Mouse (Mus musculus) midbrain, embryonic 14.5 days (tissue): ENCODE measurements around the gene Prrc2b. TPM values are rescaled to one million over a fixed set of nuclear protein-coding genes. Genes with fewer than 3 reads are reported as not detected.

Experiments used
- ATAC-seq: fragments of 200-750 bp; cut with Nextera tagmentation; 2 replicates; pipeline ENCODE4 v1.8.0; 2017; ENCODE audit warnings: moderate number of reproducible peaks, moderate library complexity; ENCODE audit not compliant: low FRiP score, low TSS enrichment
- DNase-seq: peaks from one replicate; pipeline ENCODE4 v3.0.0-alpha.2; 2015
- H3K27ac ChIP-seq: fragments of 300-500 bp; sonication (generic); replicated peaks from 2 replicates; pipeline ENCODE4 v1.5.1; 2014; ENCODE audit warnings: mild to moderate bottlenecking, low read depth, low read length, moderate library complexity
- H3K27me3 ChIP-seq: fragments of 300-500 bp; sonication (generic); 2 replicates; pipeline ENCODE4 v1.6.1; 2014; ENCODE audit warnings: low read length, control low read depth, mixed read lengths; ENCODE audit not compliant: control insufficient read depth, insufficient read depth
- H3K36me3 ChIP-seq: fragments of 300-500 bp; sonication (generic); 2 replicates; pipeline ENCODE4 v1.6.1; 2014; ENCODE audit warnings: low read length, control low read depth; ENCODE audit not compliant: control insufficient read depth, insufficient read depth
- H3K4me1 ChIP-seq: fragments of 300-500 bp; sonication (generic); 2 replicates; pipeline ENCODE4 v1.6.1; 2014; ENCODE audit warnings: mild to moderate bottlenecking, antibody characterized with exemption, low read length, control low read depth; ENCODE audit not compliant: control insufficient read depth, insufficient read depth
- H3K4me2 ChIP-seq: fragments of 300-500 bp; sonication (generic); 2 replicates; pipeline ENCODE4 v1.6.1; 2014; ENCODE audit warnings: mild to moderate bottlenecking, low read length, moderate library complexity
- H3K4me3 ChIP-seq: fragments of 300-500 bp; sonication (generic); replicated peaks from 2 replicates; pipeline ENCODE4 v1.5.1; 2014; ENCODE audit warnings: low read depth, low read length
- H3K9ac ChIP-seq: fragments of 300-500 bp; sonication (generic); replicated peaks from 2 replicates; pipeline ENCODE4 v1.6.1; 2014; ENCODE audit warnings: mild to moderate bottlenecking, low read length, moderate library complexity
- H3K9me3 ChIP-seq: fragments of 300-500 bp; sonication (generic); 2 replicates; pipeline ENCODE4 v1.6.1; 2016; ENCODE audit warnings: low read length, control low read depth, mixed read lengths; ENCODE audit not compliant: control insufficient read depth
- WGBS: fragments of 180-500 bp; shearing (Covaris S2); extraction: QIAGEN DNeasy Blood & Tissue Kit; methylation state at CpG from one replicate; pipeline ENCODE4 v1.1.7; 2014; 5-methylcytosine and 5-hydroxymethylcytosine counted together
- polyA plus RNA-seq: library from polyadenylated mRNA; unstranded; fragments of >200 nt; fragmentation: Nextera tagmentation; extraction: Ambion mirVana; gene quantifications from 2 replicates; pipeline ENCODE4 v1.2.1, GENCODE M21; 2014

Prrc2b gene
- polyA plus RNA-seq, 1 experiment from 2014 or later = 121 TPM

DNA sequence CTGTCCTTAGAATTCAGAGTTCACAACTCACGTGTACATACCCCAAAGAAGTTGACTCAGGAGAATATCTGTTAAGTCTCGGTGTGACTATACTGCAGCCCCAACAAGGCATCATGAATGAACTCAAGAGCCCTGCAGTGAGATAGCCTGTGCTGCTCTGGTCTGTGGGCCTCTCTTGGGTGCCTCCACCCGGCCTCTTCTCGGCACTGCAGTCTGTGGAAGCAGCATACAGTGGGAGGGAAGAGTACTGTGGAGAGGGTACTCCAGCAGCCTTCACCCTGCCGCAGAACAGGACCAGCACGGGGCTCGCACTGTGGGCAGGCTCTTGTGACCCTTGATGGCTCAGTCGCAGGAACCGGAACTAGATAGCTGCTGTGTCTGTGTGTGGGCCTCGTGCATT is 64.7 kb downstream of the Prrc2b start:
- Histone ChIP-seq H3K36me3 (peaks cover 100% of the 10 kb centered on the region), H3K4me3 (no peak overlapping the region), H3K4me1 (no peaks in the 10 kb centered on the region), H3K27ac (no peak overlapping the region), H3K27me3 (no peaks in the 10 kb centered on the region), H3K9me3 (no peaks in the 10 kb centered on the region), H3K9ac (no peak overlapping the region), H3K4me2 (no peak overlapping the region)
- ATAC-seq = no peak
- 93% methylated on average over 10 of the region's 10 CpGs for WGBS
- no peak for DNase-seq

DNA sequence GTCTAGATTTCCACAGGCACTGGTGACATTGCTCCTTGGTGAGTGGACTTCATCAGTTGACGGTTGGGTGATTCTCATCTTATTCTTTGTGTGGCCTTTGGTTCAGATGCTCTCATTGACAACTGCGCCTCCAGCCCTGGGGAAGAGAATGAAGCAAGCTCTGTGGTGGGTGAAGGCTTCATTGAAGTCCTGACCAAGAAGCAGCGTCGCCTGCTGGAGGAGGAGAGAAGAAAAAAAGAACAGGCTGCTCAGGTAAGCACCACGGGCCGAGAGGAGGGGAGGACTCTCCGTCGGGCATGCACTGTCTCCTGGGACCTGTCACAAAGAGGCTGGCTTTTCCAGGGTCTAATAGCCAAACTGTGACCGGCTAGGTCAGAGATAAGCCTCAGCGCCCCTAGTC is 65.6 kb downstream of the Prrc2b start:
- no peak overlapping the region for H3K4me2 ChIP-seq
- H3K36me3 ChIP-seq = peaks cover 100% of the 10 kb centered on the region
- H3K9ac ChIP-seq = no peak overlapping the region
- ATAC-seq (no peak), DNase-seq (no peak)
- no peaks in the 10 kb centered on the region for H3K27me3 ChIP-seq
- H3K4me3 ChIP-seq = no peak overlapping the region
- no peaks in the 10 kb centered on the region for H3K9me3 ChIP-seq
- H3K27ac ChIP-seq = no peak overlapping the region
- WGBS = 87% methylated on average over 10 of the region's 10 CpGs
- H3K4me1 ChIP-seq = no peaks in the 10 kb centered on the region

DNA sequence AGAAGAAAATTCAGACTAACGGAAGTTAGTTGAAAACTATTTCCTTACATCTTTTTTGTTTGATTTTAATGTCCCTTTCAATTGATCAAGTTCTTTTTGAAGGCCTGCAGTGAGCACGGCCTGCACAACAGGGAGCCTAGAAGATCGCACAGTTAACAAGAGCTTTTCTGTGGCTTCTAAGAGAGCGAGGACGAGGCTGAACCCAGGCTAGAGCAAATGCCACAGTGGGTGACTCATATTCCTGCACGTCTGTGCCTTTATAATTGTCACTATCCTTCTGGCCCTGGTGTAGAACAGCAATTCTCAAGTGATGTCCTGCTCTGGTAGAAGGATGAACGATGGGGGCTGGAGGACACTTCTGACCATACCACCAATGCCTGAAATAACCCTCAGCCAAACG is 66.8 kb downstream of the Prrc2b start:
- Histone ChIP-seq H3K4me2 (no peak overlapping the region), H3K4me3 (no peak overlapping the region), H3K4me1 (no peaks in the 10 kb centered on the region), H3K9me3 (no peaks in the 10 kb centered on the region), H3K9ac (no peak overlapping the region), H3K36me3 (peaks cover 100% of the 10 kb centered on the region), H3K27ac (no peak overlapping the region), H3K27me3 (no peaks in the 10 kb centered on the region)
- no peak for ATAC-seq
- DNase-seq = no peak
- whole genome bisulfite sequencing = 91% methylated on average over 8 of the region's 8 CpGs

DNA sequence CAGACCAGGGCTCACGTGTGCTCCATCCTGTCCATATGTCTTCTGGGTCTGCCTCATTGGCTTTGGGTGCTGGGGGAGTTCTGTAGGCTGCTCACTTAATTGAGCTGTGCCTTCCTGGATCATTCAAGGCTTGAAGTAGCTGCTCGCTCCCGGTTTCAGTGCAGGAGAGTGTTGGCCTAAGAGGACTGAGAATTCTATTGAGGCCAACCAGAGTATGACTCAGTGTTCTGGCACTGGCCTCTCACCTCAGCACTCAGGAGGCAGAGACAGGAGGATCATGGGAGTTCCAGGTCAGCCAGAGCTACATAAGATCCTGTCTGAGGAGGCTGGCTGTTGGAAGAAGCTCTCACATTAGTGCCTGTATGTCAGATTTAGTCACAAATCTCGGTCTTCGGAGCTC is 67.2 kb downstream of the Prrc2b start:
- Histone ChIP-seq H3K4me2 (no peak overlapping the region), H3K9me3 (no peaks in the 10 kb centered on the region), H3K27ac (no peak overlapping the region), H3K36me3 (peaks cover 100% of the 10 kb centered on the region), H3K9ac (no peak overlapping the region), H3K4me1 (no peaks in the 10 kb centered on the region), H3K27me3 (no peaks in the 10 kb centered on the region), H3K4me3 (no peak overlapping the region)
- no peak for DNase-seq
- no peak for ATAC-seq
- 95% methylated on average over 5 of the region's 5 CpGs for WGBS

DNA sequence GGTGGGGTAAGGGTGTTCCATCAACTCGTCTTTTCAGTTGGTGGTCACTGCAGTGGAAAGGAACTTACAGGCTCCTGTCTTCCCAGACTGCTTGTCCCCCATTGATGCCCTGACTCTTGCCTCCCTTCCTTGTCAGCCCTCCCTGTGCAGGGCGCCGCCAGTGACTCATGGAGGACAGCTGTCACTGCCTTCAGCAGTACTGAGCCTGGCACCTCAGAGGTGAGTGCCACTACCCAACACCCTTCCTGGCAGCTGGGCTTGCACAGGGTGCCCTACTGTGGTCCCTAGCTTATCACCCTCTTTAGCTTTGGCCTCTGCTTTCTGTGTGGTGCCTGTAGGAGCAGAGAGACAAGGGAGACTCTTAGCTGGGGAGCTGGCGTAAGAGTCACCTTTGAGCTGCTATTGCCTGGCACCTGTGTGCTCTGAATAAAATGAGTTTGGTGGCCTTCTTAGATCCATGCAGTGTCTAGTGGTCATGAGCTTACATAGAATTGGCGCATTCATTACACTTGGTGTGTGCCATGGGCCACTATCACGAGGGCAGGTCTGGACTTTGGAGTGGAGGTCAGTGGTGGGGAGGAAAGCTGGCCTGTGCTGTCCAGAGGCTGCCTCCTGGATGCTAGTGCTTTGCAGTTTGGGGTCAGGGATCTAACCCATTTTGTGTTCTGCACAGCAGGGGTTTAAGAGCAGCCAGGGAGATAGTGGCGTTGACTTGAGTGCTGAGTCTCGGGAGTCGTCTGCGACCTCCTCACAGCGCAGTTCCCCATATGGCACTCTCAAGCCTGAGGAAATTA is 67.9 kb downstream of the Prrc2b start:
- ATAC-seq = no peak

DNA sequence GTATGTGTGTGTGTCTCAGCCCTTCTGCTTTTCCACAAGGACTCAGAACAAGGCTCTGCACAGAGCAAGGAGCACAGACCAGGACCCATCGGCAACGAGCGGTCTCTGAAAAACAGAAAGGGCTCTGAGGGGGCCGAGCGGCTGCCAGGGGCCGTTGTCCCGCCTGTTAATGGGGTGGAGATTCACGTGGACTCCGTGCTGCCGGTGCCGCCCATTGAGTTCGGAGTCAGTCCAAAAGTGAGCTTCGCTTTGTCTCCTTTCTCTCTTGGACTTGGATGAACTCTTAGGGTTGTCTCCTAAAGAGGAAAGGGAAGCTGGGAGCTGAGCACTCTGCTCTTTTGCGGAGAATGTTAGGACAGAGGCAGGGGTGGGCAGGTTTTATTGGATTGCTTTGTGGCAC is 68.6 kb downstream of the Prrc2b start:
- no peak for ATAC-seq
- Histone ChIP-seq H3K9me3 (no peaks in the 10 kb centered on the region), H3K4me1 (no peaks in the 10 kb centered on the region), H3K4me2 (no peak overlapping the region), H3K27me3 (no peaks in the 10 kb centered on the region), H3K36me3 (peaks cover 100% of the 10 kb centered on the region), H3K4me3 (no peak overlapping the region), H3K9ac (no peak overlapping the region), H3K27ac (no peak overlapping the region)
- DNase-seq = no peak
- WGBS = 94% methylated on average over 14 of the region's 14 CpGs

More for the DNA sequence above, 67.9 kb downstream of the Prrc2b start:
- 90% methylated on average over 11 of the region's 11 CpGs for whole genome bisulfite sequencing
- H3K4me2 ChIP-seq = no peak overlapping the region
- H3K9me3 ChIP-seq = no peaks in the 10 kb centered on the region
- H3K27me3 ChIP-seq = no peaks in the 10 kb centered on the region
- peaks cover 100% of the 10 kb centered on the region for H3K36me3 ChIP-seq
- H3K27ac ChIP-seq = no peak overlapping the region
- no peaks in the 10 kb centered on the region for H3K4me1 ChIP-seq
- no peak overlapping the region for H3K9ac ChIP-seq
- H3K4me3 ChIP-seq = no peak overlapping the region
- no peak for DNase-seq

DNA sequence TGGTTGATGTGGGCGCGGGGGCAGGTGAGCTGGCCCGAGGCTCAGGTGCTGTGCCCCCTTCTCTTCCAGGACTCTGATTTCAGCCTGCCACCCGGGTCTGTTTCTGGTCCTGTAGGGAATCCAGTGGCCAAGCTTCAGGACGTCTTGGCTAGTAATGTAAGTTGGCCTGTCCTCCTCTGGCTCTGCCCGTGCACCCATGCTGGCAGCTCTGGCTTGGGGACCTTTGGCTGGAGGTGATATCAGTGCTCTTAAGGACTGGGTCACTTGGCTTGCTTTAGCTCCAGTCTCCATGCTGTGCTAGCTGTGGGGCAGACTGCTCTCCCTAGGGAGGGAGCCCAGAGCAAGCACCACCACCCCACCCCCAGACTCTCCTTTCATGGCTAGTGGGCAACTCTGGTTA is 69.1 kb downstream of the Prrc2b start:
- DNase-seq (no peak), ATAC-seq (no peak)
- Histone ChIP-seq H3K9ac (no peak overlapping the region), H3K27ac (no peak overlapping the region), H3K4me3 (no peak overlapping the region), H3K4me2 (no peak overlapping the region), H3K4me1 (no peaks in the 10 kb centered on the region), H3K9me3 (no peaks in the 10 kb centered on the region), H3K36me3 (peaks cover 100% of the 10 kb centered on the region), H3K27me3 (no peaks in the 10 kb centered on the region)
- 95% methylated on average over 6 of the region's 6 CpGs for WGBS

DNA sequence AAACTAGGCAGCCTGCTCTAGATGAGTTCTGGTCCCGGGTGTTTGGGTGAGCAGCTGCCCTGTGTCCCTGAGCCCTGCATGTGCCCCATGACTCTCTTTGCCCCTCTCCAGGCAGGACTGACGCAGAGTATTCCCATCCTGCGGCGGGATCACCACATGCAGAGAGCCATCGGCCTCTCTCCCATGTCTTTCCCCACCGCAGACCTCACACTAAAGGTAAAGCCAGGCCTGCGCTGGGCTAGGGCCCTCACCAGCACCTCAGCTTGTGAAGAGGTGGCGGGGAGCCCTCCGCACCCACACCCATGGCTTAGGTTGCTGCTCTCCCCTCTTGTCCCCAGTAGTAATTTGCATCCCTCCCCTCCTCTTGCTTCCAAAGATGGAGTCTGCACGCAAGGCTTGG is 70.1 kb downstream of the Prrc2b start:
- no peak for ATAC-seq
- WGBS = 94% methylated on average over 10 of the region's 10 CpGs
- no peak overlapping the region for H3K4me2 ChIP-seq

DNA sequence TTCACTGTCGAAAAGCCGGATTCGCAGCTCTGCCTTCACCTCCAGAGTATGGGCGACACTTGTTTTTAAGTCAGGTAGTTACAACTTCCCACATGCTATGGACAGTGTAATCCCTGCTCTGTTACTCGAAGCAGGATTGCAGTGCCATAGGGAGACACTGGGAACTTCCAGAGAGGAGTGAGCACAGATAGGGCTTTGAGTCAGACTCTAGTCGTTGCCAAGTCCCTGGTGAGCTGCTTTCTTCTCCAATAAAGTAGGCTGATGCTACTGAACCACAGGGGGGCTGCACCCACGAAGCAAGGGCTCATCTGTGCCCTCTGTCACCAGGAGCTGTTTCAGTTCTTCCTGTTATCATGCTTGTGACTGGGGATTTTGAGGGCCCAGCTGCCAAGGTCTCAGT is 70.7 kb downstream of the Prrc2b start:
- DNase-seq (no peak), ATAC-seq (no peak)
- Histone ChIP-seq H3K36me3 (peaks cover 100% of the 10 kb centered on the region), H3K27me3 (no peaks in the 10 kb centered on the region), H3K9me3 (no peaks in the 10 kb centered on the region), H3K27ac (no peak overlapping the region), H3K4me2 (no peak overlapping the region), H3K4me1 (no peaks in the 10 kb centered on the region), H3K4me3 (no peak overlapping the region), H3K9ac (no peak overlapping the region)
- 91% methylated on average over 7 of the region's 7 CpGs for WGBS

More for the DNA sequence above, 70.1 kb downstream of the Prrc2b start:
- no peak for DNase-seq
- peaks cover 100% of the 10 kb centered on the region for H3K36me3 ChIP-seq
- no peaks in the 10 kb centered on the region for H3K4me1 ChIP-seq
- no peak overlapping the region for H3K9ac ChIP-seq
- no peak overlapping the region for H3K27ac ChIP-seq
- H3K27me3 ChIP-seq = no peaks in the 10 kb centered on the region
- no peak overlapping the region for H3K4me3 ChIP-seq
- H3K9me3 ChIP-seq = no peaks in the 10 kb centered on the region
